15 mouse cellular contexts compared by ENCODE assay signal in genomic region chr10:116962803-116963202, GRCm38 (mm10). TPM values are rescaled to one million over a fixed set of nuclear protein-coding genes. Genes with fewer than 3 reads are reported as not detected.
DNase-seq lines count a peak whose midpoint lies in the region; ATAC-seq lines count a peak whose summit lies in the region.
"Had no signal": no experiment of that assay in that cellular context is flagged by ENCODE, and none has a peak within 500 bp of the region (broad histone marks: within the 10 kb centered on the region; RNA-seq: fewer than 3 reads in every experiment).

No protein-coding gene starts in this region.

- no peaks in the 10 kb centered on the region for H3K36me3 ChIP-seq in kidney, embryonic 14.5 days (ENCODE audit: control insufficient read depth, insufficient read depth, low read length)
- H3K36me3 ChIP-seq: G1E; hindbrain, embryonic 10.5 days had no signal

- no peak overlapping the region for H3K4me3 ChIP-seq in kidney, embryonic 14.5 days (ENCODE audit: low read length)
- H3K4me3 ChIP-seq: hindbrain, embryonic 10.5 days had no signal

- H3K9ac ChIP-seq in kidney, embryonic 14.5 days (ENCODE audit: low read depth, low read length), result no peak overlapping the region

- no peak overlapping the region for H3K4me2 ChIP-seq in kidney, embryonic 14.5 days (replicated peaks; ENCODE audit: low read depth, low read length)

- no peaks in the 10 kb centered on the region for H3K4me1 ChIP-seq in kidney, embryonic 14.5 days (ENCODE audit: control insufficient read depth, insufficient read depth, low read length)
- H3K4me1 ChIP-seq: hindbrain, embryonic 10.5 days had no signal

- no peaks in the 10 kb centered on the region for H3K27me3 ChIP-seq in kidney, embryonic 14.5 days (ENCODE audit: control insufficient read depth, insufficient read depth, low read length)

- no peak overlapping the region for H3K27ac ChIP-seq in kidney, embryonic 14.5 days (ENCODE audit: low read depth, low read length)
- H3K27ac ChIP-seq: hindbrain, embryonic 10.5 days had no signal

- no peaks in the 10 kb centered on the region for H3K9me3 ChIP-seq in kidney, embryonic 14.5 days (ENCODE audit: control insufficient read depth, low read length)
- H3K9me3 ChIP-seq: G1E; hindbrain, embryonic 10.5 days had no signal

- 59% methylated on average over 17 of the region's 17 CpGs for WGBS in kidney, embryonic 14.5 days

- ATAC-seq in kidney, embryonic 14.5 days (ENCODE audit: low FRiP score, low TSS enrichment), result no peak; the same call in 1 of the 2 replicates
- ATAC-seq in monocyte, adult 5-6 weeks (replicated peaks; ENCODE audit: insufficient number of reproducible peaks, low FRiP score, low TSS enrichment, poor library complexity, severe bottlenecking), result no peak

- DNase-seq in kidney, postnatal 14 days, result peak; percentile 36
- DNase-seq in B cell, adult 2 months, result peak; percentile 8 to 40
- peak; percentile 74 for DNase-seq in ES-CJ7 (ENCODE audit: low read depth, low spot score)
- peak; percentile 18 to 38 for DNase-seq in lung, postnatal 4 days
- DNase-seq in spleen, adult 12 weeks (ENCODE audit: low spot score), result no peak
- DNase-seq: cerebellum, adult 9-11 months had no signal

RNA-seq across cellular contexts. Expression of gene Gm10271, which starts 9.6 kb away (rescaled TPM):
- not detected in 2 replicates for polyA plus RNA-seq in kidney, embryonic 14.5 days (2014; fragmentation: Nextera tagmentation; extraction: Ambion mirVana)
- total RNA-seq in monocyte, adult 5-6 weeks (2017), result not detected in 3 replicates
- total RNA-seq: G1E; heart, adult 8-10 months had no signal
- polyA plus RNA-seq: embryonic facial prominence, embryonic 14.5 days; G1E; hindbrain, embryonic 10.5 days; lung, embryonic 16.5 days; small intestine, adult 2 months; urinary bladder, adult 2 months had no signal

RNA-seq across cellular contexts. Expression of gene Rab3ip, which starts 12.2 kb away (rescaled TPM):
- 71.4 and 102 TPM in 2 replicates for polyA plus RNA-seq in kidney, embryonic 14.5 days (2014; fragmentation: Nextera tagmentation; extraction: Ambion mirVana)
- 16.6 to 20.8 TPM (median 18.0 TPM) in 3 replicates for total RNA-seq in monocyte, adult 5-6 weeks (2017)

RNA-seq across cellular contexts. Expression of gene Best3, which starts 23.3 kb away (rescaled TPM):
- not detected in 2 replicates for polyA plus RNA-seq in kidney, embryonic 14.5 days (2014; fragmentation: Nextera tagmentation; extraction: Ambion mirVana)
- total RNA-seq in monocyte, adult 5-6 weeks (2017), result not detected in 3 replicates
- total RNA-seq: G1E had no signal
- polyA plus RNA-seq: G1E; hindbrain, embryonic 10.5 days had no signal
